Mouse (Mus musculus) cerebellum, postnatal 25 days (tissue): ENCODE data around the gene Gse1.
"Not testable (repeated sequence)": the region's sequence is repeated elsewhere in the genome, so short reads cannot be mapped to it uniquely, and the experiment has no call there.

Experiments used
- DNase-seq, 2 experiments: peaks; one replicate each; pipeline ENCODE4 v3.0.0; 2021; ENCODE audit warnings: mixed read lengths in 2 of 2

The Gse1 gene

DNA sequence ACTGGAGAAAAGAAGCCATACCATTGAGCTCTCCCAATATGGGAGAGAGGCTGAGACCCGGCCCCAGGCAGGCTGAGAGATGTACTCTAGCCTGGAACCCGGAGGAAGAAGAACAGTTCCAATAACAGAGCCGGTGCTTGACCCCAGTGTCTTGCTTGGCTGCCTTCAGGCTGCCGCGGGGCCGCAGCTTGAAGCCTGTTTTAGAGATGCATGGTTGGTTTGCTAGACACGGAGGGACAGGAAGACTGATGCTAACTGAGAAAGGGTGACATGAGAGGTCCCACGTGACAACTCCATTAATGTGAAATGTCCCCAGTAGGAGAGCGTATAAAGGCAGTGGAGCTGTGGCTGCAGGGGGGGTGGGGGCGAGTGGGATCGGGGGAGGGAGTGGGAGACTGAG lies 120.7 kb downstream of the Gse1 start:
- DNase-seq = no peak

DNA sequence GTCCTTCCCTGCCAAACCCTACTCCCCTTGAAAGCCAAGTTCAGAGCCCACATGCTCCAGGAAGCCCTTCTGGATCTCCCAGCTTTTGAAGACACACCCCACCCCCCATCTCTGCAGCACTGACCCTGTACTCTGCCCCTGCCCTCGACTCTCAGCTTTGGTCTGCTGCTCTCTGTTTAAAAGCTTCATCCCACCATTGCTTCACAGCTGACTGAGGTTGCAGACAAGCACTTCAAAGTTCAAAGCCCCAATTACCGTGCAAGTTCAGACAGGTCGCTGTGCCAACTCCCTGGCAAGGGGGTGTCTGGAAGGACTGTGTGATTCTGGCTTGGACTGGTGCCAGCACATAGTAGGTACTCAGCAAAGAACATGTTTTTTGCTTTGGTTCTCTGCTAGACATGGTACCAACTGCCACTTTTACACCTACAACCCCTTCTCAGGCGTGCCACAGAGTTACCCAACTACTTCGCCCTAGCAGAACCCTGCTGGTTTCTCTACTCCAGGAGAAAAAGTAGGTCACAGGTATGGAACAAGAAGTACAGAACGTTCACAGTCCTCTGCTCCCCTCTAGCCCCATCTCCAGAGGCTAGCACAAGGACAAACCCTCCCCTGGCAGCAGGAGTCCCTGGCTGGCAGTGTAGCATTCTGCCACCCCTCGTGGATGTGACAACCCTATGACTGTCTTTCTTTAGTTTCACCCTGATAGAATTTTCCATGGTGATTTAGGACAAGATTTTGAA lies 123.2 kb downstream of the Gse1 start:
- no peak for DNase-seq

DNA sequence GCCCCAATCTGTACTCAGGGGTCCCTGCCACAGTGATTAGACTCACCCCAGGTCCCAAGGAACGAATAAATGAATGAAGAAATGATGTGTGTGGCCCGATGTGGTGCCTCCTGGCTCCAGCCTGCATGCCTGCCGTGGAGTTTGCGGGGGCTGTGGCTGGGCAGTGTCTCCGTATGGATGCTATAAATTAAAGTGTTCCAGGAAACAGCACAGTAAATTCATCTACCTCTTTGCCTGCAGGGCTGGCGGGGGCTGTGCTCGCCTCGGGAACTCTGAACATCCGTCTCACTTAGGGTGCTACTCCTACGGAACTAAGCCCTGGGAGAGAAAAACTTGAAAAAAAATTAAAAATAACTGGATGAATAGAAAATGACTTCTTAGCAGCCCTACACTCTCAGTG lies 123.8 kb downstream of the Gse1 start:
- no peak for DNase-seq

DNA sequence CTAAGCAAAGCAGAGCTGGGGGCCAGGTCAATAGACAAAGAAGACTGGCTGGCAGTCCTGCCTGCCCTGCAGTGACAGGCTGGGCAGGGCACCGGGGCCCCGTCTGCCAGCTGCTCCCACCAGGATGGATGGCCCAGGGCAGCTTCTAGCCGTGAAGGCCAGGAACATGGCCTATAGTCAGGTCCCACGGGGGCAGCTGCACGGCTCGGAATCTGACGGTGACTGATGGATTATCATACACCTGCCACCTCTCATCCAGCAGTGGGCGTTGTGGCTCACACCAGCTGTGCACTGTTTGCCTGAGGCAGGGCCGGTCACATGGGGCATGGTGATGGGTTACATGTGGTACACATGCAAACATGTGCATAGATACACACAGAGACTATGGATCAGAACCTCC lies 127.8 kb downstream of the Gse1 start:
- DNase-seq = no peak

DNA sequence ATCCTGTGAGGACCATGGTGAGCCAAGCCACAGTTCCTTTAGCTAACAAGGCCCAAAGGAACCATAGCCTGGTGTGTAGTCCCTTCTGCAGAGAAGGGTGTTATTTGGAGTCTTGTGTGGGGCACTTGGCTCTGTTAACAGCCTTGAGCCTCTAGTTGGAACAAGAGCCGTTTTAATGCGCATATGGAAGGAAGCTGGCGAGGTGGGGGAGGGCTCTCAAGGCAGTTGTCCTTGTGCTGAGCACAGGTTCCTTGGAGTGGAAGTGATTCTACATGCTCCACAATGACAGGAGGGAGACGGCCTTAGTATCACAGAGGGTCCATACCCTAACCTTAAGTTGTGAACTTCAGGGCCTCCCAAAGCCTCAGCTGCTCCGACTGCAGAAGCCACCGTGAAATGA lies 129.2 kb downstream of the Gse1 start:
- DNase-seq = no peak

DNA sequence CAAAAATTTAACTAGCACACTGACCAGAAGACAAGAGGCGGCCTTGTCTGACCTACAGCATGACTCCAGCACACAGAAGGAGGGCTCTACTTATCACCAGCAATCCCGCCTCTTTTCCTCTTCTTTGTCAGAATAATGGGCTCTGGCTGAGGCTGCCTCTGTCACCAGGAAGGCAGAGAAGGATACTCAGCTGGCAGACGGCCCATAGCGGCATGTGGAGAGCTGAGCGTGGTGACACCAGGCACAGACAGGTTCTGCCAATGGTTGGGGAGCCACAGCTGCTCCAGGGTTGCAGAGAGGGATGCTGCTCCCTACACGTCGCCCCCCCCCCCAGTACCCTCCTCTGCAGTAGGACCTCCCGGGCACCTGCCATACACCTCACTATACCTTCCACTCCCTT lies 133.0 kb downstream of the Gse1 start:
- DNase-seq = peak; percentile 83 to 92

DNA sequence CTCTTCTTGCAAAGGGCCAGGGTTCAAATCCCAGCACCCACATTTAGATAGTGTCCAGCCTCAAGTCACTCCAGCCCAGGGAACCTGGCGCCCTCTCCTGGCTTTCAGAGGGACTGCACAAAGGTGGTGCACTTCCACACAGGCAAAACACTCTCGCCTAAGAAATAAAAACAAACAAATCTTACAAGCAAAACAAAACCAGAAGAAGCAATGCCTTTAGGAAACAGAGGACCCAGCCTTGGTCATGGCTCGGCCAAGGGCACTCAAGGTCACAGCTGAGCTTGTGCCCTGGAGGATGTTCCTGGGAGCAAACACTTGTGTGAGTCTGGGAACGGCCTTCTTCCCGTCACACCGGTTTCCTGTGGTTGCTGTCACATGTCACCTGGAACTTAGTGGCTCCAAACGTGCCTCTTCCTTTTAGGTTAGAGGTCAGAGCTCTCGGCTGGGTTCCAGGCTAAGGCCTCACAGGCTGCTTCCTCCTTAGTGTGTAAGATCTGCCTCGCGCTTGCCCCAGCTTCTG lies 135.4 kb downstream of the Gse1 start:
- DNase-seq = peak in 1 of 2 experiments; percentile 52

DNA sequence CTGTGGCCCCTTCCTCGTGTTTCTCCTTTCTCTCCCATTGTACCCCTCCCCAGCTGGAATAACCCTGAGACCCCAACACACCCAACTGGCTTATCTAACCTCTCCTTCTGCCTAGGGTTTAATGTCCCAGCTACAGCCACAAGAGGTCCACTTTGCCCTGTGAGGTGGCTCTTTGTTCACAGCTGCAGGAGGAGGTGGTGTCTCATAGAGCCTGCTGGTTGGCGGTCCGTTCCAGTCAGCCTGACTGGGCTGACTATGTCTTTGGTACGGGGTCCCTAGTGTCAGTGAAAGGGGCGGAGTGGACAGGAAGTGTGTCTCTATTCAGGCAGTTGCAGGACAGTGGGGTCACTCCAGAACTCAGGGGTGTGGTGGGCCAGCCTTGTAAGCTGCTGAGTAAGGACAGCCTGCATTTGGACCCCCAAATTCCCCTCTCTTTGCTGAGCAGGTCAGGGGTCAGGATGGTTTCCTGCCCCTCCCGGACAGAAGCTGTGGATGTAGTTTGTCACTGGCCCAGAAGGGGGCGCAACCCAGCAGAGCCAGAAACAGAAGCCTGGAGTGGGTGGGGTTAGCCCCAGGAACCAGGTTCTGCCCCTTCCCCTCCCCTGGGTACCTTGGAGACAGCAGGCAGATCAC lies 136.0 kb downstream of the Gse1 start:
- peak; percentile 60 to 71 for DNase-seq

DNA sequence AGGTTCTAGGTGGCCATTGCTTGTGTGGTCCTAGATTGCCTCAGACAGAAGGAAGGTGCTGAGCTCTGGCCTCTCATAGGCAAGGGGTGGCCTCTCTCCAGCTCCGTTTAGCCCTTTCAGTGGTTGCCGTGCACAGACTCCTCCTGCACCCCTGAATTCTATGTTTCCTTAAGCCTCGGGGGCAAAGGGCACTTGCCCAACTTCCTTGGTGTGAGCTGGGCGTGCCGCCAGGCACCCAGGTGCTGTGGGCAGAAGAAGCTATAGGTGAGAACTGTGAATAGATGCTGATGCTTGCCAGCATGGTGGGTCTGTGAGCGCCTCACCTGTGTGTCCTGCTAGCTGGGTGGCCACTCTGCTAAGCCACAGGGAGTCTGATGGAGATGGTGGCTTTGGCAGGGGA lies 138.6 kb downstream of the Gse1 start:
- no peak for DNase-seq

DNA sequence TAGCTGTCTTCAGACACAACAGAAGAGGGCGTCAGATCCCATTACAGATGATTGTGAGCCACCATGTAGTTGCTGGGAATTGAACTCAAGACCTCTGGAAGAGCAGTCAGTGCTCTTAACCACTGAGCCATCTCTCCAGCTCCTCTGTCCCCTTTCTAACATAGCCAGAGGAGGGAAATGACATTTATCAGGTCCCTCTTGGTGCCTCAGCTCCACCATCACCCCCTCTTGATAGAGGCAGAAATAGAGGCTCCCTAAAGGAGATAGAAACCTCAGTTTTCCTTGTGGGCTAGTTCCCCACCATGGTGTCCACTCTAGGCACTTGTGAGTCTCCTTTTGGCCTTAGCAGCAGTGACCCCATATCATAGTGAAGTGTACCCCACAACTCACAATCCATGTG lies 139.9 kb downstream of the Gse1 start:
- not testable (repeated sequence) for DNase-seq

DNA sequence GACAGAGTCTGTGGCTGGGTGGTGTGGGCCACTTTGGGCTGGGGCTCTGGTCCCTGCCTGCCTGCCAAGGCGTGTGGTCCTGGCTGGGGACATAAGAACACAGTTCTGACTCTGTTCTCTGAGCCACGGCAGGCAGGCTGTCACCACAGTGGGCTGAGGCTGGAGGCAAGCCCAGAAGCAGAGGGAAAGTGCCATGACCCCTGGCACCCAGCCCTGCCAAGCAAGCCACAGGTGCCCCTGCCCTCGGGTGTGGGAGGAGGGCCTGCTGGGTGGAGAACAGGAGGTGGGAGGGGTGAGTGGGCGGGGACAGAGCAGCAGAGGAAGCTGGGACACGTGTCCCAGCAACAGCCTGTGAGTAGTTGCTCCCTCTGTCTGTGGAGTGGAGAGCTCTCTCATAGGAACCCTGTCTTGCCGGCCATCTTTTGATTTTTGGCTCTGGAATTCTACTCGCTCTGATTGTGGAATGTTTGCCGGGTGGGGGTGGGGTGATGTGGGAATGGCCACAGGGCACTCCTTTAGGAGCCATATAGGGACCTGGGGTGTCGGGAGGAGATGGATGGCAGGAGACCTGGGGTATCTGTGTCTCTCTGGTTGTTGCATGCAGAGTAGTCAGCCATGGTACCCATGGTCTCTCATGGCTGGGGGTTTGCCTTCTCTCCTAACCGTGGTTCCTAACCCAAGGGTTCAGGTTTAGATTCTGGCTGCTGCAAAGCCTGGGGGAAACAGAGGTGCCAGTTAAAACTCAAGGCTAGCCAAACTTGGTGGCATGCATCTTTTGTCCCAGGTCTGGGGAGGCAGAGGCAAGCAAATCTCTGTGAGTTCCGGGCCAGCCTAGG lies 140.8 kb downstream of the Gse1 start:
- peak; percentile 78 to 87 for DNase-seq

DNA sequence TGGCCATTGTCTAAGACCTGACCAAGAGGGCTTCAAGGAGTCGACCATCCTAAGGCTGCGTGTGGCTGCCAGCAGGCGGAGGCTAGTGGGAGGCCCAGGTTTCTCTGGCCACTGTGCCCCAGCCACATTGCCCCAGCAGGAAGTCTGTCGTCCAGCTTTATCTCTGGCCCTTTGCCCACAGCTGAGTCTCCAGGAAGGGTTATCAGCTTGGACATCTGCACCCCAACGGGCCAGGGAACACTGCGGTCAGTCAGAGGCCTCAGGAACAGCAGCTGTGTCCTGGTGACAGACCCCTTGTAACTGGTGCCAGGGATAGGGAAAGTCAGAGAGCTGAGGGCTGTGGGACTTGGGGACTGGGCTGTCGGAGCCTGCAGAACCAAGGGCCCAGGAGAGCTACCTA lies 141.7 kb downstream of the Gse1 start:
- no peak for DNase-seq

DNA sequence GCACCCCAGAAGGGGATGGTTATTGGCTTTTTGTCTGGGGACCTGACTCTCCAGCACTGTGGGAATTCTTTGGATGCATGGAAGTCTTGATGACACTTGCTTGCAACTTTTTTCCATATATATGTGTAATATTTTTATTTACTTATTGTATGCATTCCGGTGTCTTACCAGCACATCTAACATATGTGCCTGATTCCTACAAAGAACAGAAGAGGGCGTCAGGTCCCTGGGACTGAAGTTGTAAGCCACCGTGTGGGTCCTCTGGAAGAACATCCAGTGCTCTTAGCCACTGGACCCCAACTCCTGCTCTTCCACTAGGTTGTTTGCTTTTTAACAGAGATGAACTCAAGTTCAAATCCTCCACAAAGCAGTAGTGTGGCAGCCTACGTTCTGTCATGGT lies 142.2 kb downstream of the Gse1 start:
- no peak for DNase-seq

DNA sequence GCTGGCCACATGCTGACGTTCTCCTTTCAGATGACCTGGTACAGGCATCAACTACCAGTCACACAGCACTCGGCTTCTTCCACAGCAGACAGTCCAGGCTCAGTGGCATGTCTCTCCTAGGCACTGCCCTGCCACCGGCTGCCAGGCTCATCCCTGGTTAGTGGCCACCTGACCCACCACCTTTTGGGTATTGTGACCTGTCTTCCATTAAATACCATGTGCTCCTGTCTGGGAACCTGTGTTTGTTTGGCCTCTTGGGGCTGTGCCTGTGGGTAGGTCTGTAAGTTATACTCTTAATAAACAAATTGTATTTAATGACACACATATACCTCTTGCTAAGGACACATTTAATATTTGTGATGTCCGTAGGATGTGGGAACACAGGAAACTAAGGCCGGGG lies 142.9 kb downstream of the Gse1 start:
- DNase-seq = no peak

DNA sequence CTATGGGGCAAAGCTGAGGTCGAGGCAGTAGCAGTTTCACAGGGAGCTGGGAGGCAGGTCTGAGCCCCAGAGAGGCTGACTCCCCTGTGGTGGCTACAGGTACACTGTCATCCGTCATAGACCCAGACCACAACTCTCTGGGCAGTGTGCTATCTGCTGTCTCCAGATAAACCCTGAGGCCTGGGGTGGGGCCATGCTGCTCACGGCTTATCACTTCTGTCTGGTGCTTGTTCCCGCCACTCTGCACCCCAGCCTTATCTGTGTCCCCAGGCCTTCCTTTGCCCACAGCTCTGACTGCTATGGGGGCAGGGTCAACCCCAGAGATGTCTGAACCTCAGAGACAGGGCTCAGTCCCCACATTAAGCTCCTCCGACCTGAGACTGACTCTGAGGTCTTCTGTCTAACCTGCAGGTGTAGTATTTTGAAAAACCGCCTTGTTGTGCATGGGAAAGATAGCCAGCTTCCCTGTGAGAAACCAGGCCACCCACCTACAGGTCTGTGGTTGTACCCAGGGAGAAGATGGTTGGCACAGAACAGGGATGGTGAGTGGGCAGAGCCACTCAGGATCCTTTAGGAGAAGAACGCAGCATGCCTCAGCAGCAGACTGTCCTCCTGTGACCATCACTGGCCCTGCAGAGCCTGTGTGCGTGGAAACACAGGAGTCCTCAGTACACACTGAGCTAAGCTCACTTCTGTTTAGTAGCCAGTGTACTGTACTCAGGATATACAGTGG lies 143.6 kb downstream of the Gse1 start:
- no peak for DNase-seq

DNA sequence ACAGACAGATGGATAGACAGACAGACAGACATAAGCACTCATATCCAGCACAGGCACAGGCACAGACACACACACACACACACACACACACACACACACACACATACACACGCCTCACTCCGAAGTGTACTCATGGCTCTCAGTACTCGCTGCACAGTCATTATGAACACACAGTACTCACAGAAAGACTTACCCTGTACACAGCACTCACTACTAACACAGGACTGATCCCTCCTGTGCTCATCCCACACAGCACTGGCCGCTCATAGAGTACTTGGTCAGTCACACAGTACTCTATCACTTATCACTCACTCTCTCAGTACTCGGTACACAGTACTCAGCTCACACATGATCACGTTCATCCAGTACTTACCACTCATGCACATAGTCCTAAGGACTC lies 144.4 kb downstream of the Gse1 start:
- no peak for DNase-seq

DNA sequence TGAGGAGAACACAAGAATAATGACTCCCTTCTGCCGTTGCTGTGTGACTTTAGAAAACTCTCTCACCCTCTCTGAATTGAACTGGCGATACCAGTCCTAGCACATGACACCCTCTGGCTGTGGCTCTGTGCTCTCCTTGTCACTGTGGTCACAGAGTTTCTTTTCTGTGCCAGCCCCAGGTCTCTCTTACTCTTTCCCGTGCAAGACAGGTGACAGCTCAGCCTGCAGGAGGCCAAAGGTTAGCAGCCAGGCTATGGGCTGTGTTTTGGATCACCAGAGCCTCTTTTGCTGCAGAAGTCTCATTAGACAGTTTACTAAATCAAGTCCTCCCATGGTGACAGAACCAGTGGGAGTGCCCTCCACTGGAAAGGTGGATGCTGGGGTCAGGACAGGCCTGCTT lies 145.4 kb downstream of the Gse1 start:
- no peak for DNase-seq

DNA sequence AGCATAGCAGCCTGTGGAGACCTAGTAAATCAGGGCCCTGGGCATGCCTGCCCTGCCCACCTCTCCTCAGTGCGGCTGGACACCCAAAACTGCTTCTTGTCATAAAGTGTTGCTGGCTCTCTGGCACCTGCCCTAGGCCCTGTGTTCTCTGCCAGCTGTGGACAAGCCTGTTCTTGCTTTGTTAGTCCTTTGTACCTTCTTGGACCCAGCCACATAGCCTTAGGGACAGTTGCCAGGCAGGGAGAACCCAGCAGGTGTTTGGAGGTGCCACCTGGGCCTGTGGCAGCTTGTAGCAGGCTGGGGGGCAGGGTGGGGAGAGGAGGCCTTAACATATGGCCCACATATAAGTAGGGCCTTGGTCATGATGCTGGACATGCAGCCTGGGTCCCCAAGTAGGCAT lies 145.8 kb downstream of the Gse1 start:
- DNase-seq = no peak

DNA sequence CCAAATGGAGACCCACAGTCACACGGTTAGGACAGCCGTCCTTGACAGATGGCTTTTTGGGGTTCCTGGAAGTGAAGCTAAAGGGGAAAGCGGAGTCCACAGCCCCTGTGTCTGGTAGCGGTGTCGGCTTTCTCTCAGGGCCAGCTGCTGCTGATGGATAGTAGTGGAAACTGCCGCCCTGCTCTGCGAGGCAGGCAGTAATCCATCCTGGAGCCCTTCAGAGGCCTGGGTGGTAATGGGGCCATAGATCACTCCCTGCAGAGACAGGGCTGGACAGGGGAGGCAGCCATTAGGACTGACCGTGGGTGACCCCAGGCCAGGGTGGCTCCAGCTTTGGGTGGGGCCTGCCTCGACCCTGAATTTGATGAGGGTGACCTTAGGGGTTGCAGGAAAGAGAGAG lies 146.3 kb downstream of the Gse1 start:
- DNase-seq = no peak

DNA sequence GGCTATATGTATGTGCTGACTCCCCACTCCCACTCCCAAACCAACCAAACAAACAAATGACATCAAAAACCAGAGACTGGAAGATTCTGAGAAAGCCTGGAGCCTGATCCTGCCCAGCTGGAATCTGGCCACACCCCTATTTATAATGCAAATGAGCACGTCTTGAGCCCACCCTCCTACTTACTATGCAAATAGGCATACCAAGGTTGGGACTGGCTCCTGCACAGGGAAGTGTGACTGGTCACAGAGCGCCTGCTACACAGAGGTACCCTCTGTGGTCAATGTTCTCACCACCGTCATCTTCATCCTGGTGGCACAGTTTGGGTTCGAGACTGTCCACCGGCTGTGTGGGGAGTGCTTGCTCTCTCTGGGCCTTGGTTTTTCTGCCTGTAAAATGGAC lies 146.9 kb downstream of the Gse1 start:
- DNase-seq = no peak

DNA sequence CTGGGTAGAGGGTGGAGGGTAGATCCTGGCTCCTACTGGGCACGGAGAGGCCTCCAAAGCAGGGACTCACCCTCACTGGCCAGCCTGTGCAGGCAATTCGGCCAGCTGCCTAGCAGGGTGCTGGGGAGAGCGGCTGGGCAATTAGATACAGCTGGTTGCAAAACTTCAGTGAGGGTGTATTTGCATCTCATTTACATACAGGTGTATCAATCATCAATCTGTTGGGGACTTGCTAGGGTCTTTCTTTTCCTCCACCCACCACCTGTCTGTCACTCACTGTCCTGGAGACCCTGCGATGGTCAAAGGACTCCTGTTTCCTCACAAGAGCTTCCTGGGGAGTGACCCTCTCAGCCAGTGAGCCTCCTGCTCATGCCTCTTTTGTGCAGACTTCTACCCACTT lies 148.0 kb downstream of the Gse1 start:
- DNase-seq = no peak

DNA sequence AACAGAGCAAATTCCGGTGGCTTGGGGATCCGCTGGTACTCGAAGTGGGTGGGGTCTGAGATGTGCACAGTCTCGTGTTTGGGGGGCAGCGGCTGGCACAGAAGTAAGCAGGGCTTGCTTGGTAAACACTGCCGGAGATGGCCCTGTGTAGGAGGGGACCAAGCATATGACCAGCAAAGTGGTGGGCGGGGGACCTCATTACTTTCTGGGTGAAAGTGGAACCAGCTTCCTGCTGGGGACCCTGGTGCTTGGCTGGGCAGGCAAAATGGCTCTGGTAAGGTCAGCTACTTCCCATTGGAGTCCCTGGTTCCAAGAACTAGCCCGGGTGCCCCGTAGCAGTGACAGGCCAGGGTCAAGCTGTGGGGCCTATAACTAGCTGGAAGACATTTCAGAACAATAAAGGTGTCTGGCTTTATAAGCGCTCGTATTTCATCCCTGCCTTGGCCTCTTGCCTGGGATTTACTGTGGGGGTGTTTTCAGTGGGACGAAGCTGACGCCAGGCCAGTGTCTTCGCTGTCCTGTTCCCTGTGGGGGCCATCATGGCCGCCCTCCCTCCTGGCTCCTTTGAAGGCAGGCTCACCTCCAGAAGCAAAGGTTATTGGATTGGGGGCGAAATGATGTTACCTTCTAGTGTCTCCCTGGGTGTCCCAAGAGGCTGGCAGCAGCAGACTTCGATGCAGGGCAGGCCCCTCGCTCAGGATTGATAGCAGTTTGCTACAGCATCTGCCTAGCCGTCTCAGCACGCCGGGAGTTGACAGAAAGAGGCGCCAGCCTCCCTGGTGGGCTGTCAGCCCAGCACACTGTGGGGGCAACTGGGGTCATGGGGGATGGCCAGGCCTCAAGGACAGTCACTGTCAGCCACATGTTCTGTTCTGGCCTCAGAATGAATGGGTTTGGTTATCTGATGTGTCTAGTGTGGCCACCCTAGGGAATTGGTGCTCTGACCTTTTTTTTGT lies 148.9 kb downstream of the Gse1 start:
- DNase-seq = no peak
